Mouse (Mus musculus): ENCODE measurements at regions not wholly inside any gene's neighbourhood (a gene's known extent, or its start where the extent isn't known, plus 50 kb on each side); places are given as distances from the start of the nearest gene placed in this dataset.

GRCm38 (mm10) chrX:19237738-19238261 is 243.3 kb downstream of the Tex13c3 start:
- no peak for TF ChIP-seq EP300 (IDR thresholded peaks at IDR 0.05; ENCODE audit: insufficient read depth, low read depth, low read length)
- no peak for TF ChIP-seq POLR2A (IDR thresholded peaks at IDR 0.05; ENCODE audit: insufficient read depth, low read depth, low read length)

Data from heart, adult 2 months (tissue).